8 mouse cellular contexts compared by ENCODE assay signal in the genomic region with DNA sequence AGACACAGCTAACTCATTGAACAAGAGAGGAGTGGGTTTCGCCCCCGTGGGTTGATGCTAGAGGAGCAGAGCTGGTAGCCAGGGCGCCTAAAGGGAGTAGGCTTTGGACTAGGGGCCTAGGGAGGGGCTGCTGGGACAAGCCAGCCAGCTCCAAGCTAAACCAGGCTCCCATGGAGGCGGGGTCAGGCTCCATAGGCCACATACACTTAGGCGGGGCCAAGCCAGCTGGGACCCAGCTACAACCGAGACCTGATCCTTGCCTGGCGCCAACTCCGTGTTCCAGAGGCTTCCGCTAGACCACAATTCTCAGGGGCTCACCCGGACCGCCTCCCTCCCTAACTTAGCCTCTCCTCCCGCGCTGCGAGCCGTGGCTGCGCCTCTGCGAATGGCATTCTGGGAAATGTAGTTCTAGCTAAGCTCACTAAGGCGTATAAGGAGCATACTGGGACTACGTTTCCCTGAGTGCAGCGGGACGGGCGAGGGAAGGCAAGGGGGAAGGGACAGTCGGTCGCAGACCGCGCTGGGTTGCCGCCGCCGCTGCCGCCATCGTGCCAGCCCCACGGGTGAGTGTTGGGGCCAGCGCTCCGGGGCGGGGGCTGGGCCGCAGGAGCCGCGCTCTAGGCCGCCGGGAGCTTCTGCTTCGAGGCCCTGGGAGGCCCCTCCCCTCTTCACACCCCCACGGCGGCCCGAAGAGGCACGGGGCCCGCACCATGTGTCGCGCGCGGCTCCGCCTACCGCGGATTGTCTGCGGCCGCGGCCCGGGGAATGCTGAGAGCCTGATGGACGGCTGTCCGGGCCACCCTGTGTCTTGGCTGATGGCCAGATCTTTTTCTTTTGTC. TPM values are rescaled to one million over a fixed set of nuclear protein-coding genes. Genes with fewer than 3 reads are reported as not detected.
DNase-seq lines count a peak whose midpoint lies in the region; ATAC-seq and TF ChIP-seq lines count a peak whose summit lies in the region.

TSS of gene Nutf2 (plus strand) at position 438 of the 839 bp plus-strand sequence.

- peaks cover 21% of the 10 kb centered on the region for H3K36me3 ChIP-seq in heart, embryonic 12.5 days
- no peaks in the 10 kb centered on the region for H3K36me3 ChIP-seq in kidney, postnatal 0 days (ENCODE audit: insufficient read depth, low read length)
- H3K36me3 ChIP-seq in liver, embryonic 11.5 days (ENCODE audit: control insufficient read depth, insufficient read depth, low read length) = peaks cover 5% of the 10 kb centered on the region; the same call in 1 of the 2 replicates
- H3K36me3 ChIP-seq in stomach, embryonic 14.5 days (ENCODE audit: control insufficient read depth, insufficient read depth, low read length) = peaks cover 4% of the 10 kb centered on the region

- peaks cover 59% of the 10 kb centered on the region for H3K4me1 ChIP-seq in heart, embryonic 12.5 days (replicated peaks)
- peaks cover 28% of the 10 kb centered on the region for H3K4me1 ChIP-seq in kidney, postnatal 0 days (replicated peaks; ENCODE audit: insufficient read depth, low read length)
- peaks cover 59% of the 10 kb centered on the region for H3K4me1 ChIP-seq in liver, embryonic 11.5 days (replicated peaks; ENCODE audit: control insufficient read depth, insufficient read depth, low read length)
- H3K4me1 ChIP-seq in stomach, embryonic 14.5 days (ENCODE audit: control insufficient read depth, insufficient read depth, low read length) = peaks cover 29% of the 10 kb centered on the region

- ATAC-seq in erythroid progenitor cell, adult 5-6 weeks (replicated peaks; ENCODE audit: low FRiP score, poor library complexity, severe bottlenecking) = peak; percentile 86
- peak; percentile 95 for ATAC-seq in heart, embryonic 12.5 days (ENCODE audit: insufficient number of reproducible peaks, low FRiP score)
- ATAC-seq in kidney, postnatal 0 days (replicated peaks; ENCODE audit: low FRiP score, low read depth) = peak; percentile 98
- ATAC-seq in liver, embryonic 11.5 days (replicated peaks; ENCODE audit: low FRiP score) = peak; percentile 96
- ATAC-seq in stomach, embryonic 14.5 days (ENCODE audit: insufficient number of reproducible peaks, insufficient read depth, low FRiP score, low read depth) = peak; percentile 98

- no peaks in the 10 kb centered on the region for H3K27me3 ChIP-seq in heart, embryonic 12.5 days (replicated peaks)
- H3K27me3 ChIP-seq in kidney, postnatal 0 days (ENCODE audit: insufficient read depth, low read length) = no peaks in the 10 kb centered on the region
- H3K27me3 ChIP-seq in liver, embryonic 11.5 days (replicated peaks; ENCODE audit: control insufficient read depth, insufficient read depth, low read length) = no peaks in the 10 kb centered on the region
- H3K27me3 ChIP-seq in stomach, embryonic 14.5 days (ENCODE audit: control insufficient read depth, insufficient read depth, low read length) = no peaks in the 10 kb centered on the region

- peak within 1 kb of the TSS; percentile 88 for H3K4me2 ChIP-seq in heart, embryonic 12.5 days
- H3K4me2 ChIP-seq in kidney, postnatal 0 days (ENCODE audit: low read length) = peak within 1 kb of the TSS; percentile 77
- peak within 1 kb of the TSS; percentile 84 for H3K4me2 ChIP-seq in liver, embryonic 11.5 days
- H3K4me2 ChIP-seq in stomach, embryonic 14.5 days (replicated peaks; ENCODE audit: low read depth, low read length) = peak within 1 kb of the TSS; percentile 57

- TF ChIP-seq CTCF in kidney, postnatal 0 days (IDR thresholded peaks at IDR 0.05; ENCODE audit: low read depth) = no peak

- peak; percentile 95 for DNase-seq in CD4-positive helper T cell, adult 2 months (ENCODE audit: low read depth, low spot score)
- DNase-seq in brain, embryonic 18.5 days (ENCODE audit: low read depth, low spot score) = peak; percentile 91
- peak; percentile 100 for DNase-seq in kidney, postnatal 0 days (ENCODE audit: low spot score)
- peak; percentile 93 for DNase-seq in liver, embryonic 11.5 days (ENCODE audit: low spot score)
- DNase-seq in naive thymus-derived CD4-positive, alpha-beta T cell, adult 2 months (ENCODE audit: low read depth) = peak; percentile 93

- under 1% methylated on average over 58 of the region's 59 CpGs for WGBS in heart, embryonic 12.5 days
- WGBS in kidney, postnatal 0 days = under 1% methylated on average over 53 of the region's 59 CpGs
- under 1% methylated on average over 57 of the region's 59 CpGs for WGBS in liver, embryonic 11.5 days
- WGBS in stomach, embryonic 14.5 days = under 1% methylated on average over 58 of the region's 59 CpGs

- peak within 1 kb of the TSS; percentile 97 for H3K9ac ChIP-seq in heart, embryonic 12.5 days
- H3K9ac ChIP-seq in kidney, postnatal 0 days (ENCODE audit: low read depth, low read length) = peak within 1 kb of the TSS; percentile 96
- H3K9ac ChIP-seq in liver, embryonic 11.5 days (ENCODE audit: low read depth, low read length) = peak within 1 kb of the TSS; percentile 97
- H3K9ac ChIP-seq in stomach, embryonic 14.5 days (replicated peaks; ENCODE audit: low read depth, low read length) = peak within 1 kb of the TSS; percentile 93

- peak within 1 kb of the TSS; percentile 95 for H3K27ac ChIP-seq in heart, embryonic 12.5 days (ENCODE audit: poor library complexity, severe bottlenecking)
- H3K27ac ChIP-seq in kidney, postnatal 0 days = peak within 1 kb of the TSS; percentile 90
- H3K27ac ChIP-seq in liver, embryonic 11.5 days (ENCODE audit: low read depth, low read length) = peak within 1 kb of the TSS; percentile 93
- peak within 1 kb of the TSS; percentile 93 for H3K27ac ChIP-seq in stomach, embryonic 14.5 days (ENCODE audit: low read length)

- H3K4me3 ChIP-seq in heart, embryonic 12.5 days = peak within 1 kb of the TSS; percentile 97
- H3K4me3 ChIP-seq in kidney, postnatal 0 days (replicated peaks; ENCODE audit: low read depth, low read length) = peak within 1 kb of the TSS; percentile 97
- H3K4me3 ChIP-seq in liver, embryonic 11.5 days (ENCODE audit: low read depth, low read length) = peak within 1 kb of the TSS; percentile 98
- peak within 1 kb of the TSS; percentile 92 for H3K4me3 ChIP-seq in stomach, embryonic 14.5 days (ENCODE audit: low read depth, low read length)

- H3K9me3 ChIP-seq in heart, embryonic 12.5 days (replicated peaks) = no peaks in the 10 kb centered on the region
- no peaks in the 10 kb centered on the region for H3K9me3 ChIP-seq in kidney, postnatal 0 days (replicated peaks; ENCODE audit: low read length)
- H3K9me3 ChIP-seq in liver, embryonic 11.5 days (ENCODE audit: control insufficient read depth, low read length) = no peaks in the 10 kb centered on the region
- no peaks in the 10 kb centered on the region for H3K9me3 ChIP-seq in stomach, embryonic 14.5 days (ENCODE audit: control insufficient read depth, low read depth, low read length)

RNA-seq across cellular contexts. Expression of gene Nutf2, which starts in this region (rescaled TPM):
- 57.8 and 102 TPM in 2 replicates for total RNA-seq in erythroid progenitor cell, adult 5-6 weeks (2015; ENCODE audit: low replicate concordance)
- total RNA-seq in erythroid progenitor cell, adult 5-6 weeks (2017; ENCODE audit: low replicate concordance) = 15.3 and 42.5 TPM in 2 replicates
- polyA plus RNA-seq in heart, embryonic 12.5 days (2016; fragmentation: Nextera tagmentation; extraction: Ambion mirVana) = 201 and 224 TPM in 2 replicates
- polyA plus RNA-seq in kidney, postnatal 0 days (2015; fragmentation: Nextera tagmentation; extraction: Ambion mirVana) = 188 and 192 TPM in 2 replicates
- polyA plus RNA-seq in liver, embryonic 11.5 days (2014; fragmentation: Nextera tagmentation; extraction: Ambion mirVana) = 304 and 312 TPM in 2 replicates
- polyA plus RNA-seq in stomach, embryonic 14.5 days (2014; fragmentation: Nextera tagmentation; extraction: Ambion mirVana) = 265 and 276 TPM in 2 replicates

Comparison
In these comparisons a context has a peak if more than half of its experiments do, and no peak if none do; other contexts are left out.
1. Peak in every context shown above with its lines: DNase-seq, ATAC-seq, H3K4me3 ChIP-seq and H3K27ac ChIP-seq.